Mouse (Mus musculus): ENCODE measurements around the gene Xlr3b.

GRCm38 (mm10) chrX:73229288-73229687 is 37.3 kb downstream of the Xlr3b start:
- TF ChIP-seq POLR2A (IDR thresholded peaks at IDR 0.05; ENCODE audit: control insufficient read depth, low read depth, low read length) (no peak), CTCF (IDR thresholded peaks at IDR 0.05; ENCODE audit: control insufficient read depth, insufficient read depth, insufficient replicate concordance, low read depth, low read length) (no peak)
